Mouse (Mus musculus) neural tube, embryonic 13.5 days (tissue): Measurements from ENCODE around the gene Olfr350. TPM values are rescaled to one million over a fixed set of nuclear protein-coding genes. Genes with fewer than 3 reads are reported as not detected.

Source experiments
- ATAC-seq: fragments of 200-750 bp; cut with Nextera tagmentation; 2 replicates; pipeline ENCODE4 v1.8.0; 2017; ENCODE audit warnings: low read depth, mild to moderate bottlenecking, moderate TSS enrichment, moderate library complexity
- H3K27ac ChIP-seq: fragments of 300-500 bp; sonication (generic); replicated peaks from 2 replicates; pipeline ENCODE4 v1.5.1; 2015; ENCODE audit warnings: moderate library complexity, mild to moderate bottlenecking, inconsistent platforms
- H3K27me3 ChIP-seq: fragments of 300-500 bp; sonication (generic); 2 replicates; pipeline ENCODE4 v1.6.1; 2015; ENCODE audit warnings: mild to moderate bottlenecking, inconsistent platforms
- H3K36me3 ChIP-seq: fragments of 300-500 bp; sonication (generic); 2 replicates; pipeline ENCODE4 v1.6.1; 2015; ENCODE audit warnings: mild to moderate bottlenecking, inconsistent platforms
- H3K4me1 ChIP-seq: fragments of 300-500 bp; sonication (generic); replicated peaks from 2 replicates; pipeline ENCODE4 v1.6.1; 2015; ENCODE audit warnings: inconsistent platforms
- H3K4me2 ChIP-seq: fragments of 300-500 bp; sonication (generic); 2 replicates; pipeline ENCODE4 v1.6.1; 2015; ENCODE audit warnings: inconsistent platforms, mild to moderate bottlenecking, moderate library complexity
- H3K4me3 ChIP-seq: fragments of 300-500 bp; sonication (generic); 2 replicates; pipeline ENCODE4 v1.5.1; 2015; ENCODE audit warnings: mild to moderate bottlenecking, inconsistent platforms
- H3K9ac ChIP-seq: fragments of 300-500 bp; sonication (generic); 2 replicates; pipeline ENCODE4 v1.6.1; 2015; ENCODE audit warnings: moderate library complexity, mild to moderate bottlenecking, inconsistent platforms
- H3K9me3 ChIP-seq: fragments of 300-500 bp; sonication (generic); 2 replicates; pipeline ENCODE4 v1.6.1; 2016; ENCODE audit warnings: inconsistent platforms
- WGBS: fragments of 180-500 bp; shearing (Covaris S2); methylation state at CpG from one replicate; pipeline ENCODE4 v1.1.7; 2015; 5-methylcytosine and 5-hydroxymethylcytosine counted together
- polyA plus RNA-seq: library from polyadenylated mRNA; unstranded; fragments of >200 nt; fragmentation: Nextera tagmentation; extraction: Ambion mirVana; gene quantifications from 2 replicates; pipeline ENCODE4 v1.2.1, GENCODE M21; 2015

The Olfr350 gene
- polyA plus RNA-seq: not detected in 2 replicates

DNA sequence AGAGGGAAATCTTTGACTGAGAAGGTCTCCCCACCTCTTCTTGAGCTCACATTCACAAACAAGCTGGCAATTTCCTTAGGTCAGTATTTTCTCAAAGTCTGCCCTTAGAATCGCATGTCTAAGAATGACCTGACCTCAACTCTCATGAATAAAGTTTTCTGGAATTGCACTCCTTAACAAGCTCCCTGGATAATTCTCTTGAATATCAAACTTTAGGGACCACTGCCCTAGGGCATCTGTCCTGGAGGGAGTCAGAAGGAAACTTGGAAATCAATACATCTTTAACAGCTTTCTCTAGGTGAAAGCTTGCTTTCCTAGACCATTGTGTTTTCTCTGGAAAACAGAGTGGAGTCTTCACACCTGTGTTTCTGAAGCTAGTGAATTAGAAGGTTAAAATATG is at the start of gene Olfr350:
TSS of gene Olfr350 (plus strand) at position 301 of the 400 bp plus-strand sequence.
- H3K27ac ChIP-seq: no peak within 1 kb of the TSS
- H3K4me3 ChIP-seq: no peak within 1 kb of the TSS
- no peaks in the 10 kb centered on the region for H3K27me3 ChIP-seq
- WGBS: 87% methylated on average over 1 of the region's 1 CpGs
- no peak within 1 kb of the TSS for H3K4me2 ChIP-seq
- peaks cover 39% of the 10 kb centered on the region for H3K9me3 ChIP-seq
- H3K36me3 ChIP-seq: no peaks in the 10 kb centered on the region
- no peak within 1 kb of the TSS for H3K9ac ChIP-seq
- no peak for ATAC-seq
- H3K4me1 ChIP-seq: no peaks in the 10 kb centered on the region

DNA sequence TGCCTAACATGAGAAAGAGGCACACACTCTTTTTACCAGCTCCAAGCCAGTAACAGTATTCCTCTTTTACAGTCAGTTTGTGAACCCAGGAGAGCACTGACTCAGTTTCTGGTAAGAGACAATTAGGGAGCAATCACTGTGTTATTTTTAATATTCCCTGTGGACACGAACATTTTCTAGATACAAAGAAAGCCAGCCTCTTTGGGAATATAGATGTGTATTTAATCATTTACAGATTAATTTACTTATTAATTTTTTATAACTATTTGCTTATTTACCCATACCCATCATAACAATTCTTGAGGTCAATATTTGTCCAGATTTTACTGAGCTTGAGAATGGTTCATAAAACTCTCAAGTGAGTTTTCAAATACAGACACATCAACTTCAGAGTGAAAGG is 29.2 kb upstream of the Olfr350 start, which contains the start of gene Olfr3:
TSS of gene Olfr3 (minus strand) at position 101 of the 400 bp plus-strand sequence.
- no peak within 1 kb of the TSS for H3K27ac ChIP-seq
- H3K4me1 ChIP-seq: no peaks in the 10 kb centered on the region
- ATAC-seq: no peak
- no peaks in the 10 kb centered on the region for H3K27me3 ChIP-seq
- H3K4me2 ChIP-seq: no peak within 1 kb of the TSS
- H3K4me3 ChIP-seq: no peak within 1 kb of the TSS
- peaks cover 33% of the 10 kb centered on the region for H3K9me3 ChIP-seq
- no peak within 1 kb of the TSS for H3K9ac ChIP-seq
- H3K36me3 ChIP-seq: no peaks in the 10 kb centered on the region
- 85% methylated on average over 1 of the region's 1 CpGs for WGBS

DNA sequence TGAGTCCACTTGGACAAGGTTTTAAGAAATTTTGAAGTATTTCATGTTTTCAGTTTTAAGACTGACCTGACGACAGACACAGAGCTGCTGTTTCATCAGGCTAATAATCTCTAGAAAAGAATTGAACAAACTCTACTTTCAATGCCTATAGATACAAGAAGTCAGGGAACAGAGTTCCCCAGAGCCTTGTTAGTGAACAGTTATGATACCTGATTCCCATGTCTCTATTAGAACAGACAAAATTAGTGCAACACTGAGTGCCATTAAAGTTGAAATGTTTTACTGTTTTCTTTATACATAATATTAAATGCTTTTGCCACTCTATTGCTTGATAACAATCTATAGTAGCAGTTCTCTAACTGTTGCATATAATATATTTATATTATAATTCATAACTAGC is 16.4 kb downstream of the Olfr350 start, which contains the start of gene Olfr351:
TSS of gene Olfr351 (minus strand) at position 101 of the 400 bp plus-strand sequence.
- H3K36me3 ChIP-seq: no peaks in the 10 kb centered on the region
- no peak within 1 kb of the TSS for H3K4me3 ChIP-seq
- no peak for ATAC-seq
- H3K4me1 ChIP-seq: no peaks in the 10 kb centered on the region
- no peak within 1 kb of the TSS for H3K9ac ChIP-seq
- no peak within 1 kb of the TSS for H3K27ac ChIP-seq
- no peaks in the 10 kb centered on the region for H3K27me3 ChIP-seq
- H3K4me2 ChIP-seq: no peak within 1 kb of the TSS
- 85% methylated on average over 1 of the region's 1 CpGs for WGBS
- H3K9me3 ChIP-seq: peaks cover 24% of the 10 kb centered on the region

DNA sequence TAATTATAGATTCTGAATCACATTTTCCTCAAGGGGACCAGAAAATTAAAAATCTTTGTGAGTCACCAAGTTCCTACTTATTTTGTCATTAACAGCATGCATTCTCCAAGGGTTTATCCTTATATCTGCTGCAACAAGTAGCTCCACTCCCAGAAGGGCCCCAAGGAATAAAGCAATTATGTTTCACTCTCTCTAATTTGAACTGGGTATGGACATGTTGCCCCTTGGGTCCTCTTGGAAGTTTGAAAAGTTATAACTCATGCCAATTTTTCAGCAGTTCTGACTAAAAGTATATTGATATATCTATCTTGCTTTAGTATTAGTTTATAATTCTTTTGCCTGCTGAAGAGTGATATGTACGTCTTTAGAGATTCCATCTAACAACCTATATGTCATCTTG is 22.1 kb downstream of the Olfr350 start, which contains the start of gene Olfr352:
TSS of gene Olfr352 (plus strand) at position 301 of the 400 bp plus-strand sequence.
- Histone ChIP-seq H3K4me3 (no peak within 1 kb of the TSS), H3K36me3 (no peaks in the 10 kb centered on the region), H3K9ac (no peak within 1 kb of the TSS), H3K27me3 (no peaks in the 10 kb centered on the region), H3K27ac (no peak within 1 kb of the TSS), H3K4me1 (no peaks in the 10 kb centered on the region), H3K9me3 (peaks cover 14% of the 10 kb centered on the region), H3K4me2 (no peak within 1 kb of the TSS)
- ATAC-seq: no peak
- WGBS: 84% methylated on average over 1 of the region's 1 CpGs

DNA sequence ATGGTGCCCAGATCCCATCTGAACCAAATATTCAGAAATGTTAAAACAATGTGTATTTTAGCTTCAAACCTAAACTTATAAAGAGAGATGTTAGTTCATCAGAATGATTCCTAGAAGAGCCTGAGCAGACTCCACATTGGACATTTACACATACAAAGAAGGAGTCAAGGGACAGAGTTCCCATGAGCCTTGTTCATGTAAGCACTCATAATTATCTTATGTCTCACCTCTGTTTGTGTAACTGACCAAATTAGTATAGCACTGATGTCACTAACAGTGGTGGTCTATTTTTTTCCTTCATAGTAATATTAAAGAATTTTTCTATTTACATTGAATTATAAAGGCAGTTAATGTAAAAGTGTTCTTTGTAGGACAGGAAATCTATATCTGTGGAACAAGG is 46.7 kb downstream of the Olfr350 start, which contains the start of gene Olfr353:
TSS of gene Olfr353 (minus strand) at position 101 of the 400 bp plus-strand sequence.
- Histone ChIP-seq H3K27me3 (no peaks in the 10 kb centered on the region), H3K4me1 (no peaks in the 10 kb centered on the region), H3K27ac (no peak within 1 kb of the TSS), H3K4me3 (no peak within 1 kb of the TSS), H3K36me3 (no peaks in the 10 kb centered on the region), H3K4me2 (no peak within 1 kb of the TSS), H3K9ac (no peak within 1 kb of the TSS), H3K9me3 (peaks cover 27% of the 10 kb centered on the region)
- ATAC-seq: no peak

DNA sequence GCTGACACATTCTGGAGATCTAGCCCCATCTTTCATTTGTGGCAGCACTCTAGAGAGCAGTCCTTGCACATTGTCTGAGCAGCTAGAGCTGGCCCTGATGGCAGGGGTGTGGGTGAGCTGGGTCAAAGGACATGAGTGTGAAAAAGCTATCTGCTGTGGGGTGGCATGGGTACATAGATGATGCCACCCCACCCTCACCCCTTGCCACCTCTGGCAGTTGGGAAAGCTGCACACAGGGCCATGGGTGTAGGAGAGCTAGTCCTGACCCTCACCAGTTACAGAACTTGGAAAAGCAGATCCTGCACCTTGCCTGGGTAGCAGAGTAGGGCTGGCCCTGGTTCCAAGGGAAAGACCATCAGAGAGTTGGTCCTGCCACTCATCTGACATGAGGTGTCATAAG is 51.0 kb downstream of the Olfr350 start:
- H3K27ac ChIP-seq: no peak overlapping the region
- H3K36me3 ChIP-seq: no peaks in the 10 kb centered on the region
- ATAC-seq: no peak
- H3K27me3 ChIP-seq: no peaks in the 10 kb centered on the region
- H3K9ac ChIP-seq: no peak overlapping the region
- peaks cover 36% of the 10 kb centered on the region for H3K9me3 ChIP-seq
- no peaks in the 10 kb centered on the region for H3K4me1 ChIP-seq
- H3K4me2 ChIP-seq: no peak overlapping the region
- no peak overlapping the region for H3K4me3 ChIP-seq

Other genes starting within 250 kb of the Olfr350 start
- gene Olfr345, start 206.3 kb upstream of the Olfr350 start, polyA plus RNA-seq: not detected in 2 replicates
- gene Olfr346, start 160.5 kb upstream of the Olfr350 start, polyA plus RNA-seq: not detected in 2 replicates
- not detected in 2 replicates for gene Olfr347, start 114.4 kb upstream of the Olfr350 start, polyA plus RNA-seq
- not detected in 2 replicates for gene Olfr348, start 62.0 kb upstream of the Olfr350 start, polyA plus RNA-seq
- gene Olfr50, start 55.8 kb upstream of the Olfr350 start, polyA plus RNA-seq: not detected in 2 replicates
- not detected in 2 replicates for gene Olfr3, start 29.3 kb upstream of the Olfr350 start, polyA plus RNA-seq
- not detected in 2 replicates for gene Olfr351, start 16.4 kb downstream of the Olfr350 start, polyA plus RNA-seq
- not detected in 2 replicates for gene Olfr352, start 22.1 kb downstream of the Olfr350 start, polyA plus RNA-seq
- gene Olfr353, start 46.6 kb downstream of the Olfr350 start, polyA plus RNA-seq: not detected in 2 replicates
- not detected in 2 replicates for gene Olfr354, start 59.4 kb downstream of the Olfr350 start, polyA plus RNA-seq
- gene Olfr355, start 82.6 kb downstream of the Olfr350 start, polyA plus RNA-seq: not detected in 2 replicates
- gene Olfr356, start 90.8 kb downstream of the Olfr350 start, polyA plus RNA-seq: not detected in 2 replicates
- gene Olfr357, start 147.5 kb downstream of the Olfr350 start, polyA plus RNA-seq: not detected in 2 replicates
- not detected in 2 replicates for gene Olfr358, start 163.0 kb downstream of the Olfr350 start, polyA plus RNA-seq
- gene Olfr360, start 219.4 kb downstream of the Olfr350 start, polyA plus RNA-seq: not detected in 2 replicates
- not detected in 2 replicates for gene Olfr361, start 243.0 kb downstream of the Olfr350 start, polyA plus RNA-seq